Mouse (Mus musculus): ENCODE data around the gene Fgfr2.

DNA sequence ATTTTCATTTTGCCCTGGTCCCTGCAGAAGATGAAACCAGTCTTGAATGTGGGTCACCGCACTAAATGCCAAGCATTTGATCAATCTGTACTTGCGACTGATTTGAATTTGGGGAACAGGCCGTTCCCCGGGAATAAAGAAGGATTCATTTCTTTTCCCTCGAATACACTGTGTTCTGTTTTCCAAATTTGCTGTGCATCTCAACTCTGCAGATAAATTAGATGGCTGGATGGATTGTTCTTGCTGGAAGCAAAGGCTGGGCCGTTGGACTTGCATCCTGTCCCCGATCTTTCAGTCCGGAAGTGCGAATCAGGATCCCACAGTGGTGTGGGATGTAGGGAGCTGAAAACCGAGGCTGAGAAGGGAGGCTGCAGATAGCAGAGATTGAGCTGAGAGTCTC is 2169.8 kb downstream of the Fgfr2 start:
- TF ChIP-seq CTCF (IDR thresholded peaks at IDR 0.05; ENCODE audit: extremely low read depth, insufficient read length, insufficient replicate concordance, low read depth, low read length), result no peak
- no peak for TF ChIP-seq POLR2A (IDR thresholded peaks at IDR 0.05; ENCODE audit: low read depth, low read length)

Measured in small intestine, adult 2 months (tissue).